Mouse (Mus musculus): ENCODE measurements around the gene Tns1. TPM values are rescaled to one million over a fixed set of nuclear protein-coding genes. Genes with fewer than 3 reads are reported as not detected.

The Tns1 gene
- polyA plus RNA-seq, 1 experiment from 2014 or later: 17.1 TPM

GRCm38 (mm10) chr1:73928385-73928784, 195.9 kb downstream of the Tns1 start:
- Histone ChIP-seq H3K27me3 (no peaks in the 10 kb centered on the region), H3K9ac (replicated peaks) (no peak overlapping the region), H3K36me3 (peaks cover 6% of the 10 kb centered on the region), H3K4me3 (no peak overlapping the region), H3K4me2 (replicated peaks) (no peak overlapping the region), H3K4me1 (peaks cover 3% of the 10 kb centered on the region; the same call in 1 of the 2 replicates), H3K9me3 (no peaks in the 10 kb centered on the region), H3K27ac (replicated peaks) (no peak overlapping the region)
- no peak for ATAC-seq (ENCODE audit: low FRiP score, low read depth)
- 89% methylated on average over 8 of the region's 8 CpGs for WGBS

GRCm38 (mm10) chr1:73927819-73928218, 196.4 kb downstream of the Tns1 start:
- Histone ChIP-seq H3K9ac (replicated peaks) (no peak overlapping the region), H3K4me1 (peaks cover 3% of the 10 kb centered on the region; the same call in 1 of the 2 replicates), H3K36me3 (peaks cover 6% of the 10 kb centered on the region), H3K27me3 (no peaks in the 10 kb centered on the region), H3K4me3 (no peak overlapping the region), H3K9me3 (no peaks in the 10 kb centered on the region), H3K4me2 (replicated peaks) (no peak overlapping the region), H3K27ac (replicated peaks) (no peak overlapping the region)
- 80% methylated on average over 15 of the region's 15 CpGs for WGBS
- ATAC-seq (ENCODE audit: low FRiP score, low read depth): no peak

GRCm38 (mm10) chr1:73926279-73926678, 198.0 kb downstream of the Tns1 start:
- Histone ChIP-seq H3K27ac (replicated peaks) (no peak overlapping the region), H3K36me3 (peaks cover 9% of the 10 kb centered on the region), H3K4me1 (no peaks in the 10 kb centered on the region), H3K4me2 (replicated peaks) (no peak overlapping the region), H3K4me3 (no peak overlapping the region), H3K27me3 (no peaks in the 10 kb centered on the region), H3K9me3 (no peaks in the 10 kb centered on the region), H3K9ac (replicated peaks) (no peak overlapping the region)
- no peak for ATAC-seq (ENCODE audit: low FRiP score, low read depth)
- WGBS: 60% methylated on average over 7 of the region's 7 CpGs

- no peak overlapping the region for H3K4me2 ChIP-seq (replicated peaks)
- WGBS: 94% methylated on average over 18 of the region's 18 CpGs
- ATAC-seq (ENCODE audit: low FRiP score, low read depth): no peak
- H3K4me3 ChIP-seq: no peak overlapping the region
- H3K27me3 ChIP-seq: no peaks in the 10 kb centered on the region
- no peaks in the 10 kb centered on the region for H3K4me1 ChIP-seq
- H3K36me3 ChIP-seq: peaks cover 13% of the 10 kb centered on the region
- H3K27ac ChIP-seq (replicated peaks): no peak overlapping the region
- no peak overlapping the region for H3K9ac ChIP-seq (replicated peaks)
- H3K9me3 ChIP-seq: no peaks in the 10 kb centered on the region
Measured at GRCm38 (mm10) chr1:73924871-73925610, 199.2 kb downstream of the Tns1 start.

- H3K36me3 ChIP-seq: peaks cover 13% of the 10 kb centered on the region
- no peak overlapping the region for H3K4me2 ChIP-seq (replicated peaks)
- 84% methylated on average over 5 of the region's 5 CpGs for WGBS
Measured at GRCm38 (mm10) chr1:73924210-73924609, 200.0 kb downstream of the Tns1 start.

GRCm38 (mm10) chr1:73923185-73923584, 201.1 kb downstream of the Tns1 start:
- no peak overlapping the region for H3K4me2 ChIP-seq (replicated peaks)
- H3K27ac ChIP-seq (replicated peaks): no peak overlapping the region
- no peaks in the 10 kb centered on the region for H3K9me3 ChIP-seq
- no peak for ATAC-seq (ENCODE audit: low FRiP score, low read depth)
- no peak overlapping the region for H3K4me3 ChIP-seq
- H3K27me3 ChIP-seq: no peaks in the 10 kb centered on the region
- H3K36me3 ChIP-seq: peaks cover 13% of the 10 kb centered on the region
- WGBS: 91% methylated on average over 8 of the region's 8 CpGs
- H3K9ac ChIP-seq (replicated peaks): no peak overlapping the region
- H3K4me1 ChIP-seq: no peaks in the 10 kb centered on the region

More at GRCm38 (mm10) chr1:73924210-73924609, 200.0 kb downstream of the Tns1 start:
- ATAC-seq (ENCODE audit: low FRiP score, low read depth): no peak
- Histone ChIP-seq H3K9me3 (no peaks in the 10 kb centered on the region), H3K27ac (replicated peaks) (no peak overlapping the region), H3K9ac (replicated peaks) (no peak overlapping the region), H3K4me1 (no peaks in the 10 kb centered on the region), H3K4me3 (no peak overlapping the region), H3K27me3 (no peaks in the 10 kb centered on the region)

GRCm38 (mm10) chr1:73920701-73921100, 203.5 kb downstream of the Tns1 start:
- ATAC-seq (ENCODE audit: low FRiP score, low read depth): no peak

GRCm38 (mm10) chr1:73919909-73920308, 204.3 kb downstream of the Tns1 start:
- peaks cover 10% of the 10 kb centered on the region; the same call in 1 of the 2 replicates for H3K36me3 ChIP-seq
- H3K4me1 ChIP-seq: peaks cover 4% of the 10 kb centered on the region; the same call in 1 of the 2 replicates
- H3K9ac ChIP-seq (replicated peaks): no peak overlapping the region
- H3K27ac ChIP-seq (replicated peaks): no peak overlapping the region
- no peak overlapping the region for H3K4me2 ChIP-seq (replicated peaks)
- H3K27me3 ChIP-seq: no peaks in the 10 kb centered on the region
- no peak for ATAC-seq (ENCODE audit: low FRiP score, low read depth)
- no peak overlapping the region for H3K4me3 ChIP-seq
- WGBS: 99% methylated on average over 3 of the region's 3 CpGs
- H3K9me3 ChIP-seq: no peaks in the 10 kb centered on the region

More at GRCm38 (mm10) chr1:73920701-73921100, 203.5 kb downstream of the Tns1 start:
- no peak overlapping the region for H3K27ac ChIP-seq (replicated peaks)
- 94% methylated on average over 8 of the region's 8 CpGs for WGBS
- no peak overlapping the region for H3K4me3 ChIP-seq
- H3K9me3 ChIP-seq: no peaks in the 10 kb centered on the region
- no peak overlapping the region for H3K4me2 ChIP-seq (replicated peaks)
- peaks cover 11% of the 10 kb centered on the region; the same call in 1 of the 2 replicates for H3K36me3 ChIP-seq
- H3K4me1 ChIP-seq: no peaks in the 10 kb centered on the region
- H3K27me3 ChIP-seq: no peaks in the 10 kb centered on the region
- no peak overlapping the region for H3K9ac ChIP-seq (replicated peaks)

GRCm38 (mm10) chr1:73918001-73918400, 206.2 kb downstream of the Tns1 start:
- Histone ChIP-seq H3K4me2 (replicated peaks) (no peak overlapping the region), H3K27ac (replicated peaks) (no peak overlapping the region), H3K27me3 (peaks cover 8% of the 10 kb centered on the region; the same call in 1 of the 2 replicates), H3K9me3 (no peaks in the 10 kb centered on the region), H3K36me3 (0 out of 2 replicates have a peak, but pooled peaks cover 7% of the 10 kb centered on the region), H3K9ac (replicated peaks) (no peak overlapping the region), H3K4me3 (no peak overlapping the region), H3K4me1 (peaks cover 18% of the 10 kb centered on the region; the same call in 1 of the 2 replicates)
- WGBS: 83% methylated on average over 11 of the region's 11 CpGs
- no peak for ATAC-seq (ENCODE audit: low FRiP score, low read depth)

- Histone ChIP-seq H3K4me2 (replicated peaks) (no peak overlapping the region), H3K9ac (replicated peaks) (no peak overlapping the region), H3K4me1 (peaks cover 18% of the 10 kb centered on the region; the same call in 1 of the 2 replicates), H3K27ac (replicated peaks) (no peak overlapping the region), H3K27me3 (peaks cover 8% of the 10 kb centered on the region; the same call in 1 of the 2 replicates), H3K4me3 (no peak overlapping the region), H3K36me3 (0 out of 2 replicates have a peak, but pooled peaks cover 4% of the 10 kb centered on the region), H3K9me3 (no peaks in the 10 kb centered on the region)
- whole genome bisulfite sequencing: 92% methylated on average over 1 of the region's 1 CpGs
- no peak for ATAC-seq (ENCODE audit: low FRiP score, low read depth)
Measured at GRCm38 (mm10) chr1:73916298-73916697, 208.0 kb downstream of the Tns1 start.

- 64% methylated on average over 8 of the region's 8 CpGs for WGBS
- ATAC-seq (ENCODE audit: low FRiP score, low read depth): no peak
Measured at GRCm38 (mm10) chr1:73915218-73916070, 208.8 kb downstream of the Tns1 start.

More at GRCm38 (mm10) chr1:73915218-73916070, 208.8 kb downstream of the Tns1 start:
- no peak overlapping the region for H3K9ac ChIP-seq (replicated peaks)
- H3K4me1 ChIP-seq: peaks cover 18% of the 10 kb centered on the region; the same call in 1 of the 2 replicates
- H3K4me2 ChIP-seq (replicated peaks): no peak overlapping the region
- no peak overlapping the region for H3K27ac ChIP-seq (replicated peaks)
- no peaks in the 10 kb centered on the region for H3K36me3 ChIP-seq
- H3K4me3 ChIP-seq: no peak overlapping the region
- peaks cover 8% of the 10 kb centered on the region; the same call in 1 of the 2 replicates for H3K27me3 ChIP-seq
- H3K9me3 ChIP-seq: no peaks in the 10 kb centered on the region
